Mouse (Mus musculus): ENCODE results near the gene Gm13101. TPM values are rescaled to one million over a fixed set of nuclear protein-coding genes. Genes with fewer than 3 reads are reported as not detected.

Gene Gm13101
- polyA plus RNA-seq, 1 experiment from 2014 or later: not detected

Other genes starting within 250 kb of the Gm13101 start
- gene Gm13078, start 247.5 kb downstream of the Gm13101 start, polyA plus RNA-seq (2014; fragmentation: Nextera tagmentation; extraction: Ambion mirVana): not detected in 2 replicates
- not detected in 2 replicates for gene Gm13023, start 177.6 kb downstream of the Gm13101 start, polyA plus RNA-seq (2014; fragmentation: Nextera tagmentation; extraction: Ambion mirVana)
- gene Gm13084, start 150.9 kb downstream of the Gm13101 start, polyA plus RNA-seq (2014; fragmentation: Nextera tagmentation; extraction: Ambion mirVana): not detected in 2 replicates
- not detected in 2 replicates for gene Gm13103, start 120.5 kb downstream of the Gm13101 start, polyA plus RNA-seq (2014; fragmentation: Nextera tagmentation; extraction: Ambion mirVana)
- not detected in 2 replicates for gene Pramef6, start 66.6 kb downstream of the Gm13101 start, polyA plus RNA-seq (2014; fragmentation: Nextera tagmentation; extraction: Ambion mirVana)
- gene Pramef25, start 15.9 kb downstream of the Gm13101 start, polyA plus RNA-seq (2014; fragmentation: Nextera tagmentation; extraction: Ambion mirVana): not detected in 2 replicates
- gene Pramef17, start 27.4 kb upstream of the Gm13101 start, polyA plus RNA-seq (2014; fragmentation: Nextera tagmentation; extraction: Ambion mirVana): not detected in 2 replicates
- gene Pramel4, start 92.2 kb upstream of the Gm13101 start, polyA plus RNA-seq (2014; fragmentation: Nextera tagmentation; extraction: Ambion mirVana): not detected in 2 replicates
- gene Gm13102, start 139.5 kb upstream of the Gm13101 start, polyA plus RNA-seq (2014; fragmentation: Nextera tagmentation; extraction: Ambion mirVana): not detected in 2 replicates
- not detected in 2 replicates for gene Oog3, start 195.7 kb upstream of the Gm13101 start, polyA plus RNA-seq (2014; fragmentation: Nextera tagmentation; extraction: Ambion mirVana)
- not detected in 2 replicates for gene Oog2, start 223.8 kb upstream of the Gm13101 start, polyA plus RNA-seq (2014; fragmentation: Nextera tagmentation; extraction: Ambion mirVana)
- gene C87977, start 246.4 kb upstream of the Gm13101 start, polyA plus RNA-seq (2014; fragmentation: Nextera tagmentation; extraction: Ambion mirVana): not detected in 2 replicates